In the genomic region with DNA sequence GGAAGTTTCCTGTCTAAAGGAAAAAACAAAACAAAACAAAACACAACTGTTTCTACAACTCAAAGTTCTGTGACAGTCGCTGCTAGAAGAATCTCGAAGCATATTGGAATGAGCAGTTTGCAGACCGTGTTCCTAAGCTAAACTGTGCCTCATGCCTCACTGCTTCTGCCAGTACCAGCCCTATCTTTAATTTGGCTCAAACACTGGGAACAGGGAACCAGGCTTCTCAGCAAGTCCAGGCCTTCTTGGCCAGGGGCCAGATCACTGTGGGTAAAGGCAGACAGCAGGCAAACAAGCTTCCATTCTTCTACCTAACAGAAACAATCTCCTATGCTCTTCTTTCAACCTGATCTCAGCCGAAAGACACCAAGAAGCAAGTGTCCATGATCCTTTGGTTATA, we compare ENCODE assay signal across 8 mouse cellular contexts. TPM values are rescaled to one million over a fixed set of nuclear protein-coding genes. Genes with fewer than 3 reads are reported as not detected.
A peak's percentile ranks its signal among the peaks of the same experiment; 100 is the strongest.
DNase-seq lines count a peak whose midpoint lies in the region; ATAC-seq lines count a peak whose summit lies in the region.

No protein-coding gene starts in this region.

- intact Hi-C loops in heart, postnatal 14 days (cut with DNase I): loop anchor here (1.0 to 10.0 kb wide), 3 partner anchors 45 to 88 kb away; partner anchors contain the start of gene Tmsb4x

- no peak overlapping the region for H3K4me2 ChIP-seq in kidney, embryonic 14.5 days (replicated peaks; ENCODE audit: low read depth, low read length)
- no peak overlapping the region for H3K4me2 ChIP-seq in neural tube, embryonic 15.5 days

- no peaks in the 10 kb centered on the region for H3K9me3 ChIP-seq in kidney, embryonic 14.5 days (ENCODE audit: control insufficient read depth, low read length)
- H3K9me3 ChIP-seq in neural tube, embryonic 15.5 days (replicated peaks): no peaks in the 10 kb centered on the region

- no peaks in the 10 kb centered on the region for H3K4me1 ChIP-seq in kidney, embryonic 14.5 days (ENCODE audit: control insufficient read depth, insufficient read depth, low read length)
- H3K4me1 ChIP-seq in neural tube, embryonic 15.5 days: no peaks in the 10 kb centered on the region

- ATAC-seq in kidney, embryonic 14.5 days (ENCODE audit: low FRiP score, low TSS enrichment): no peak
- no peak for ATAC-seq in neural tube, embryonic 15.5 days (ENCODE audit: low FRiP score)
- no peak for ATAC-seq in monocyte, adult 5-6 weeks (replicated peaks; ENCODE audit: insufficient number of reproducible peaks, low FRiP score, low TSS enrichment, poor library complexity, severe bottlenecking)

- H3K9ac ChIP-seq in kidney, embryonic 14.5 days (ENCODE audit: low read depth, low read length): no peak overlapping the region
- no peak overlapping the region for H3K9ac ChIP-seq in neural tube, embryonic 15.5 days (replicated peaks)

- H3K4me3 ChIP-seq in kidney, embryonic 14.5 days (ENCODE audit: low read length): no peak overlapping the region
- H3K4me3 ChIP-seq in neural tube, embryonic 15.5 days (replicated peaks): no peak overlapping the region

- no peaks in the 10 kb centered on the region for H3K27me3 ChIP-seq in kidney, embryonic 14.5 days (ENCODE audit: control insufficient read depth, insufficient read depth, low read length)
- peaks cover 12% of the 10 kb centered on the region; the same call in 1 of the 2 replicates for H3K27me3 ChIP-seq in neural tube, embryonic 15.5 days (replicated peaks)

- 77% methylated on average over 4 of the region's 4 CpGs for WGBS in kidney, embryonic 14.5 days
- WGBS in neural tube, embryonic 15.5 days: 62% methylated on average over 4 of the region's 4 CpGs

- DNase-seq in kidney, adult 18-20 months: peak; percentile 19
- peak; percentile 57 for DNase-seq in adrenal gland, postnatal 14 days
- DNase-seq in cerebellum, postnatal 10 days: peak; percentile 92
- peak; percentile 60 to 66 for DNase-seq in heart, postnatal 14 days
- DNase-seq in layer of hippocampus, postnatal 14 days (ENCODE audit: low spot score in 2 of 2): peak; percentile 50 to 56

- no peak overlapping the region for H3K27ac ChIP-seq in kidney, embryonic 14.5 days (ENCODE audit: low read depth, low read length)
- no peak overlapping the region for H3K27ac ChIP-seq in neural tube, embryonic 15.5 days (replicated peaks)

- no peaks in the 10 kb centered on the region for H3K36me3 ChIP-seq in kidney, embryonic 14.5 days (ENCODE audit: control insufficient read depth, insufficient read depth, low read length)
- H3K36me3 ChIP-seq in neural tube, embryonic 15.5 days: no peaks in the 10 kb centered on the region

RNA-seq across cellular contexts. Expression of gene Tmsb4x, which starts 56.5 kb away (rescaled TPM):
- polyA plus RNA-seq in kidney, embryonic 14.5 days (2014; fragmentation: Nextera tagmentation; extraction: Ambion mirVana): 2,072 and 3,120 TPM in 2 replicates
- 525 and 794 TPM in 2 replicates for total RNA-seq in adrenal gland, postnatal 14 days (2021)
- 100 to 1,000 TPM; 543 to 602 TPM for total RNA-seq in heart, postnatal 14 days (2021)
- total RNA-seq in layer of hippocampus, postnatal 14 days (2021): 1,000 to 10,000 TPM; 1,983 to 2,031 TPM
- polyA plus RNA-seq in neural tube, embryonic 15.5 days (2015; fragmentation: Nextera tagmentation; extraction: Ambion mirVana): 4,491 and 5,117 TPM in 2 replicates
- total RNA-seq in monocyte, adult 5-6 weeks (2017): 8,846 to 11,803 TPM (median 11,494 TPM) in 3 replicates

Comparison
In these comparisons a context has a peak if more than half of its experiments do, and no peak if none do; other contexts are left out.
1. DNase-seq: peak in every context shown above with its lines; median percentile 92 in cerebellum, postnatal 10 days; 63 in heart, postnatal 14 days; 57 in adrenal gland, postnatal 14 days; 53 in layer of hippocampus, postnatal 14 days; 19 in kidney, adult 18-20 months.